Mouse (Mus musculus): ENCODE measurements around the gene Patj.

The Patj gene

DNA sequence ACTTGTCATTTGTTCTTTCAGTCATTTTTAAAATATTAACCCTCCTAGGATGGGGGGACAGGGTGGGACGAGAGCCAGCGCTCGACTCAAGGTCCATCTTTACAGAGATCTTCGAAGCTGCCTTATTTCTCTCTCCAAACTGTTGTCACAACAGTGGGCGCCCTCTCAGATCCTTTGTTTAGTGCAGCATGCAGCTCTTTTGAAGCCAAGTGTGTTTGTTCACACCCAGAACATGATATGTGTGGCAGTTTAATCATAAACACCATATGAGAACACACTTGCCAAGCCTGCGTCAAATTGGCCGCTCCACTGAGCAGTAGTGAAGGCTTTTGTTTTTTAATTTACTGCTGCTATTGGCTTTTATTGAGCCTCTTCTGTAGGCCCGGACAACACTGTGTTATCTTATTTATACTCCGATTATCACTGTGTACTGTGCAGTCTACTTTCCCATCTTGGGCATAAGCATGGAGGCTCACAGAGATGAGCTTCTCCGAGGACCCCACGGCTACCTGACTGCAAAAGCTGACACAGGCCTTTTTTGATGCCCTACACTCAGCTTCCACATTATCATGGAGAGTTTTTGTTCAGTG lies 291.2 kb downstream of the Patj start:
- in situ Hi-C loops (cut with MboI; ENCODE audit: low pct_unique_long_range_greater_than_20kb in 1 of 2, low sequenced_read_pairs in 2 of 2, unreplicated experiment in 1 of 2) = loop anchor here in 1 of 2 experiments (25.0 kb wide), 1 partner anchor 199 kb away; no protein-coding TSS in a partner anchor

DNA sequence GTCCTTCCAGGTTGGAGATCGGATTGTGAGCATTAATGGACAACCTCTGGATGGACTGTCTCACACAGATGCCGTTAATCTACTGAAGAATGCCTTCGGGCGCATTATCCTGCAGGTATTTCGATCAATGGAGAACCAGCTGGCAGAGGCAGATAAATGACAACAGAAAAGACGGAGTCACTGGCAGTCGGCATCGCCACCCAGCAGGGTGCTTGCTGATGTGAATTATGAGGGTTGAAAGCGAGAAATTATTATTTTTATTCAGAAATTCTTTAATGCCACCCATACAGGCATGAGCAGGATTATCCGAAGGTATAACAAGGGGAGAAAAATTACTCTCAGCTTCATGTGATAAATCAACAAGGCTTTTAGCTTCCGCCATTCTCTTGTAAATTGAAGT lies 292.5 kb downstream of the Patj start:
- in situ Hi-C loops (cut with MboI; ENCODE audit: low pct_unique_long_range_greater_than_20kb in 1 of 2, low sequenced_read_pairs in 2 of 2, unreplicated experiment in 1 of 2) = loop anchor here in 1 of 2 experiments (25.0 kb wide), 1 partner anchor 201 kb away; no protein-coding TSS in a partner anchor

- in situ Hi-C loops (cut with MboI; ENCODE audit: low pct_unique_long_range_greater_than_20kb in 1 of 2, low sequenced_read_pairs in 2 of 2, unreplicated experiment in 1 of 2) = loop anchor here in 1 of 2 experiments (25.0 kb wide), 1 partner anchor 201 kb away; no protein-coding TSS in a partner anchor
These were observed 292.9 kb downstream of the Patj start for GRCm38 (mm10) chr4:98688520-98688919.

- in situ Hi-C loops (cut with MboI; ENCODE audit: low pct_unique_long_range_greater_than_20kb in 1 of 2, low sequenced_read_pairs in 2 of 2, unreplicated experiment in 1 of 2) = loop anchor here in 1 of 2 experiments (25.0 kb wide), 1 partner anchor 203 kb away; no protein-coding TSS in a partner anchor
These were observed 294.4 kb downstream of the Patj start for GRCm38 (mm10) chr4:98689988-98690387.

- in situ Hi-C loops (cut with MboI; ENCODE audit: low pct_unique_long_range_greater_than_20kb in 1 of 2, low sequenced_read_pairs in 2 of 2, unreplicated experiment in 1 of 2) = loop anchor here in 1 of 2 experiments (25.0 kb wide), 1 partner anchor 206 kb away; no protein-coding TSS in a partner anchor
These were observed 298.0 kb downstream of the Patj start for GRCm38 (mm10) chr4:98693465-98694185.

DNA sequence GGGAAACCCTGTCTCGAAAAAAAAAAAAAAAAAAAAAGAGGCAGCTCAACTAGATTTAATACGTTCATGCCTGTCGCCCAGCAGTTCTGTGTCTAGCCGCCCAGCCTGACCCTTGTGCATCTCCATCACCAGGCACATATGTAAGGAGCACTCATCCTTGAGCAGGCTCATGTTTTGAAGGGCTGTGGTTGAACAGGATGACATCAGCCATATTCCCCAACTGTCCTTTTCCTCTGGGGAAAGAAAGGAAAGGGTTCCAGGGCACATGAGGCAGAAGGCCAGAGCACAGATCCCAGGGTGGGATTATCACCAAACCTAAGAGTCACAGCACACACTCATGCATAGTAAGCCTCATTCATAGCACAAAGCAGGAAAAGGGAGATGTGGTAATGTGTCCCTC lies 302.3 kb downstream of the Patj start:
- in situ Hi-C loops (cut with MboI; ENCODE audit: low pct_unique_long_range_greater_than_20kb in 1 of 2, low sequenced_read_pairs in 2 of 2, unreplicated experiment in 1 of 2) = loop anchor here in 1 of 2 experiments (25.0 kb wide), 1 partner anchor 211 kb away; no protein-coding TSS in a partner anchor

- in situ Hi-C loops (cut with MboI; ENCODE audit: low pct_unique_long_range_greater_than_20kb in 1 of 2, low sequenced_read_pairs in 2 of 2, unreplicated experiment in 1 of 2) = loop anchor here in 1 of 2 experiments (25.0 kb wide), 1 partner anchor 212 kb away; no protein-coding TSS in a partner anchor
These were observed 303.3 kb downstream of the Patj start for GRCm38 (mm10) chr4:98698921-98699320.

DNA sequence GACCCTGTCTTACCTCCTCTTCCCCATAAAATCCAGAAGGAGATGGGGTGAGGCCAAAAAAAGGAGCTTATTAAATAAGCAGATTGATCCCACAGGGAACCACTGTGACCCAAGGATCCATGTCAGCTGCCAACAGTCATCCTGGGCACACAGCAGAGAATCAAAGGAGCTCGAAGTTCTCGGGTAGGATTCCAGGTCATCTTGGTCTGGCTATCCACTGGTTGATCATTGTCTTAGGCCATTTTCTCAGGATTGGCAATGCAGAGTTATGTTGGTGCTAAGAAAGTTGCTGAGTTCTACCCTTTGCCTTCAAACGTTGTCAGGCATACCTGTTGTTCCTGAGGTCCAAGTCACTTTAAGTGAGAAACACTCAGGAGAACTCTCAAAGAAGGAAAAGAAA lies 304.6 kb downstream of the Patj start:
- in situ Hi-C loops (cut with MboI; ENCODE audit: low pct_unique_long_range_greater_than_20kb in 1 of 2, low sequenced_read_pairs in 2 of 2, unreplicated experiment in 1 of 2) = loop anchor here in 1 of 2 experiments (10.0 to 25.0 kb wide), 4 partner anchors 195 to 938 kb away; partner anchors contain the start of genes Atg4c and Nfia

DNA sequence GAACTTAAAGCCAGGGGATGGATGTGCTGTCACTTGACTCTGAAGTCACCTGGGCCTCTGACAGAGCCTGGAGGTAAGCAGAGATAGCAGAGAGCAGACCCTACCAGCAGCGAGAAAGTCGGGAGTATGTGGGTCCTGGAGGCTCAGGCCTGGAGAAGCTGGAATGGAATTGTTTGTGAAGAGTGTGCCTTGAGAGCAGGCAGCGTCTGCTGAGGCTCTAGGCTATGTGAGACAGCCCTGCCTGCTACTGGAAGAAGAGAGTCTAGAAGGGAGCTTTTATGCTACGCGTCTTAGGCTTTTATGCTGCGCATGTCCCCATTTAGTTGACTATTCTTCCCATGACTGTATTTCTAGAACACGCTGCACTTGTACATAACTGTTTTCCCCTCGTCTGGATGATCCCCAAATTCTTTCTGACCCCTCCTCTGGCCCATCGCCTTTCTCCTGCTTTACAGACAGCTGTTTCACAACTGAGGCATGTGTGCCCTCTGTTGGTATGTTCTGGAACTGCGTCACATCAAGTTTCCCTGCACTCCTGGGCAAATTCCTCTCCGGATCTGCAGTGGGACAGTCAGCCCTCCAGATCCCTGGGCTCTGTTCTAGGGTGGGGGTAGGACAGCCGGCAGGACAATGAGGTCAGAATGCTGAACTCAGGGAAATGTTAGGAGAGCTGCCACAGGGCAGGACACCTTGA lies 306.8 kb downstream of the Patj start:
- in situ Hi-C loops (cut with MboI; ENCODE audit: low pct_unique_long_range_greater_than_20kb in 1 of 2, low sequenced_read_pairs in 2 of 2, unreplicated experiment in 1 of 2) = loop anchor here in 1 of 2 experiments (10.0 to 25.0 kb wide), 4 partner anchors 198 to 940 kb away; partner anchors contain the start of genes Atg4c and Nfia

DNA sequence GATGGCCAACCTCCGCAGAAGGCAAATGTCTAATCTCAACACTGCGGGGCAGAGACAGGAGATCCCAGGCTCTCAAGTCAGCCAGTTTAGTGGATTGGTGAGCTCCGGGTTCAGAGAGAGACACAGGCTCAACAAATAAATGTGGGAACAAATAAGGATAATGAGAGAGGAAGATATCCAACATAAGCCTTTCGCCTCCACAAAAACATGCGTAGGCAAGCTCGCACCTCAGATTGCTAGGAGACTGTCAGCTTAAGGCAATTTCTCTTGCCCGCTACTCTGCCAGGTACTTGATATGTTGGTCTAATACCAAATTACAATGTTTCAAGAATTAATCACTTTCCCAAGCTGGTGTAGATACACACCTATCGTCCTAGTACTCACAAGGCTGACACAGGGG lies 315.3 kb downstream of the Patj start:
- in situ Hi-C loops (cut with MboI; ENCODE audit: low pct_unique_long_range_greater_than_20kb in 1 of 2, low sequenced_read_pairs in 2 of 2, unreplicated experiment in 1 of 2) = loop anchor here in 1 of 2 experiments (25.0 kb wide), 2 partner anchors 476 to 949 kb away; partner anchors contain the start of genes Atg4c and Nfia

- in situ Hi-C loops (cut with MboI; ENCODE audit: low pct_unique_long_range_greater_than_20kb in 1 of 2, low sequenced_read_pairs in 2 of 2, unreplicated experiment in 1 of 2) = loop anchor here in 1 of 2 experiments (25.0 kb wide), 2 partner anchors 469 to 956 kb away; partner anchors contain the start of genes Atg4c and Nfia
These were observed 322.4 kb downstream of the Patj start for GRCm38 (mm10) chr4:98717735-98718546.

- in situ Hi-C loops (cut with MboI; ENCODE audit: low pct_unique_long_range_greater_than_20kb in 1 of 2, low sequenced_read_pairs in 2 of 2, unreplicated experiment in 1 of 2) = loop anchor here in 1 of 2 experiments (25.0 kb wide), 2 partner anchors 469 to 956 kb away; partner anchors contain the start of genes Atg4c and Nfia
These were observed 322.9 kb downstream of the Patj start for GRCm38 (mm10) chr4:98718547-98718917.

GRCm38 (mm10) chr4:98722454-98722853 lies 326.9 kb downstream of the Patj start:
- in situ Hi-C loops (cut with MboI; ENCODE audit: low pct_unique_long_range_greater_than_20kb in 1 of 2, low sequenced_read_pairs in 2 of 2, unreplicated experiment in 1 of 2) = loop anchor here in 1 of 2 experiments (25.0 kb wide), 2 partner anchors 465 to 960 kb away; partner anchors contain the start of genes Atg4c and Nfia

DNA sequence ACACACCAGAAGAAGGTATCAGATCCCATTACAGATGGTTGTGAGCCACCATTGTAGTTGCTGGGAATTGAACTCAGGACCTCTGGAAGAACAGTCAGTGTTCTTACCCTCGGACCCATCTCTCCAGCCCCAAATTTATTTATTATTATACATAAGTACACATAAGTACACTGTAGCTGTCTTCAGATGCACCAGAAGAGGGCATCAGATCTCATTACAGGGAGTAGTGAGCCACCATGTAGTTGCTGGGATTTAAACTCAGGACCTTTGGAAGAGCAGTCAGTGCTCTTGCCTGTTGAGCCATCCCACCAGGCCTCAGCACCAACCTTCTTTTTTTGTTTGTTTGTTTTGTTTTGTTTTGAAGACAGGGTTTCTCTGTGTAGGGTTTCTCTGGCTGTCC lies 329.1 kb downstream of the Patj start:
- in situ Hi-C loops (cut with MboI; ENCODE audit: low pct_unique_long_range_greater_than_20kb in 1 of 2, low sequenced_read_pairs in 2 of 2, unreplicated experiment in 1 of 2) = loop anchor here (25.0 kb wide), 2 partner anchors 463 to 962 kb away; partner anchors contain the start of genes Atg4c (in 2 of the 2) and Nfia (in 1 of the 2)

GRCm38 (mm10) chr4:98725439-98725838 lies 329.9 kb downstream of the Patj start:
- in situ Hi-C loops (cut with MboI; ENCODE audit: low pct_unique_long_range_greater_than_20kb in 1 of 2, low sequenced_read_pairs in 2 of 2, unreplicated experiment in 1 of 2) = loop anchor here in 1 of 2 experiments (25.0 kb wide), 1 partner anchor 462 kb away; the partner anchor contains the start of gene Atg4c

DNA sequence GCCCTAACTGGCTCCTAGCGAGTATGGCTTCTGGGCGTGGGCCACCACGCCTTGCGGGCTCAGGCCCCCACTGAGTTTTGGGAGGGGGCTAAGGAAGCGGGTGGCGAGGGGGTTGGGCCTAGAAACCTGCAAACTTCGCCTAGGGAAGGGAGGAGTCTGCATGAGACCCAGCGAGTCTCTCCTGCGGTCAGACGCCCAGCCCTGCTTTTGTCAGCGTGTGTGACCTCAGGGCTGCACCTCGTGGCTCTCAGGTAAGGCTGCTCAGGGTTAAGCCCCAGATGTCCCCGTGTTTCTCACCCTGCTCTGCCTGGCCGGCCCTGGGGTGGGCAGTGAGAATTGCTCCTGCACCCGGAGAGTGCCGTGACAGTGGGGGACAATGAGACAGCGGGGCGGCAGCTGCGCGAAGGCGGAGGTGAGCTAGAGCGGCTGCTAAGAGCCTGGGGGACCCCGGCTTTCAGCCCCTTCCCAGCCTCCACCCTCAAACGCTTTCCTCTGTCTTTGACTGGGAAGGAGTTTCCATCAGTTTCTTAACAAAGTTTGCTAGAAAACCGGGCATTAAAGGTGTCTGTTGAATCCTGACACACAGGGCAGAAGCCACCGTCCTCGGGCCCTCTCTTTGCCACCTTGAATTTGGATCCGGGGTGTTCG lies 331.1 kb downstream of the Patj start, which contains the start of gene L1td1:
L1td1 (plus strand) TSS at position 145 of the 648 bp plus-strand sequence.
- in situ Hi-C loops (cut with MboI; ENCODE audit: low pct_unique_long_range_greater_than_20kb in 1 of 2, low sequenced_read_pairs in 2 of 2, unreplicated experiment in 1 of 2) = loop anchor here in 1 of 2 experiments (25.0 kb wide), 1 partner anchor 461 kb away; the partner anchor contains the start of gene Atg4c
